In genomic region chr19:42061443-42061842, GRCm38 (mm10) we compare ENCODE assay signal across 25 mouse cellular contexts. TPM values are rescaled to one million over a fixed set of nuclear protein-coding genes. Genes with fewer than 3 reads are reported as not detected.
DNase-seq lines count a peak whose midpoint lies in the region; ATAC-seq and TF ChIP-seq lines count a peak whose summit lies in the region.
"Had no signal": no experiment of that assay in that cellular context is flagged by ENCODE, and none has a peak within 500 bp of the region (broad histone marks: within the 10 kb centered on the region; RNA-seq: fewer than 3 reads in every experiment).

No protein-coding gene starts in this region.

- peak overlapping the region; percentile 47 for H3K27ac ChIP-seq in liver, embryonic 13.5 days
- H3K27ac ChIP-seq in liver, embryonic 11.5 days (ENCODE audit: low read depth, low read length) = no peak overlapping the region
- H3K27ac ChIP-seq in kidney, embryonic 15.5 days = peak overlapping the region; percentile 45; the same call in 1 of the 2 replicates
- no peak overlapping the region for H3K27ac ChIP-seq in forebrain, embryonic 10.5 days
- H3K27ac ChIP-seq in stomach, postnatal 0 days (replicated peaks) = no peak overlapping the region
- H3K27ac ChIP-seq: embryonic facial prominence, embryonic 13.5 days; gastrocnemius, adult 2 months; left cerebral cortex, adult 2 months; neural tube, embryonic 12.5 days had no signal

- 76% methylated on average over 7 of the region's 7 CpGs for WGBS in liver, embryonic 13.5 days (ENCODE audit: insufficient replicate concordance)
- WGBS in liver, embryonic 11.5 days = 88% methylated on average over 7 of the region's 7 CpGs
- WGBS in kidney, embryonic 15.5 days = 84% methylated on average over 7 of the region's 7 CpGs
- 90% methylated on average over 7 of the region's 7 CpGs for WGBS in forebrain, embryonic 10.5 days
- 92% methylated on average over 7 of the region's 7 CpGs for whole genome bisulfite sequencing in stomach, postnatal 0 days

- no peaks in the 10 kb centered on the region for H3K9me3 ChIP-seq in liver, embryonic 13.5 days (replicated peaks)
- no peaks in the 10 kb centered on the region for H3K9me3 ChIP-seq in liver, embryonic 11.5 days (ENCODE audit: control insufficient read depth, low read length)
- H3K9me3 ChIP-seq in kidney, embryonic 15.5 days (replicated peaks) = no peaks in the 10 kb centered on the region
- H3K9me3 ChIP-seq in forebrain, embryonic 10.5 days = no peaks in the 10 kb centered on the region
- H3K9me3 ChIP-seq in stomach, postnatal 0 days (ENCODE audit: control insufficient read depth, low read length) = no peaks in the 10 kb centered on the region
- H3K9me3 ChIP-seq: embryonic facial prominence, embryonic 13.5 days; heart, embryonic 12.5 days; neural tube, embryonic 12.5 days had no signal

- no peak for TF ChIP-seq EP300 in stomach, postnatal 0 days (optimal IDR thresholded peaks at IDR 0.05)

- H3K9ac ChIP-seq in liver, embryonic 13.5 days = no peak overlapping the region
- no peak overlapping the region for H3K9ac ChIP-seq in liver, embryonic 11.5 days (ENCODE audit: low read depth, low read length)
- H3K9ac ChIP-seq in kidney, embryonic 15.5 days = no peak overlapping the region
- no peak overlapping the region for H3K9ac ChIP-seq in stomach, postnatal 0 days (ENCODE audit: low read length)
- H3K9ac ChIP-seq: embryonic facial prominence, embryonic 13.5 days; heart, embryonic 12.5 days; neural tube, embryonic 12.5 days had no signal

- TF ChIP-seq CTCF in stomach, postnatal 0 days (IDR thresholded peaks at IDR 0.05; ENCODE audit: low read depth) = no peak

- no peak overlapping the region for H3K4me3 ChIP-seq in liver, embryonic 13.5 days (replicated peaks)
- no peak overlapping the region for H3K4me3 ChIP-seq in liver, embryonic 11.5 days (ENCODE audit: low read depth, low read length)
- H3K4me3 ChIP-seq in kidney, embryonic 15.5 days (replicated peaks) = no peak overlapping the region
- H3K4me3 ChIP-seq in forebrain, embryonic 10.5 days = no peak overlapping the region
- H3K4me3 ChIP-seq in stomach, postnatal 0 days (ENCODE audit: low read depth, low read length) = no peak overlapping the region
- H3K4me3 ChIP-seq: embryonic facial prominence, embryonic 13.5 days; erythroblast, embryonic 14.5 days; gastrocnemius, adult 2 months; heart, embryonic 12.5 days; left cerebral cortex, adult 2 months; neural tube, embryonic 12.5 days had no signal

- no peak for DNase-seq in liver, embryonic 13.5 days
- no peak for DNase-seq in liver, embryonic 11.5 days (ENCODE audit: low spot score)
- peak; percentile 70 to 80 for DNase-seq in kidney, postnatal 36 days
- no peak for DNase-seq in cerebellum, postnatal 25 days
- no peak for DNase-seq in forebrain, embryonic 10.5 days (ENCODE audit: extremely low spot score, low spot score)
- no peak for DNase-seq in stomach, postnatal 0 days (ENCODE audit: low spot score)
- DNase-seq: adrenal gland, adult 8-10 months; cerebellum, adult 11-12 months; cerebellum, postnatal 14 days; gastrocnemius, adult 2 months; heart, postnatal 10 days; lung, postnatal 4 days; midbrain, embryonic 14.5 days; right cerebral cortex, postnatal 14 days; spleen, adult 18-20 months had no signal

- 0 out of 2 replicates have a peak, but pooled peaks cover 6% of the 10 kb centered on the region for H3K36me3 ChIP-seq in liver, embryonic 13.5 days
- no peaks in the 10 kb centered on the region for H3K36me3 ChIP-seq in liver, embryonic 11.5 days (ENCODE audit: control insufficient read depth, insufficient read depth, low read length)
- no peaks in the 10 kb centered on the region for H3K36me3 ChIP-seq in kidney, embryonic 15.5 days
- H3K36me3 ChIP-seq in forebrain, embryonic 10.5 days (replicated peaks) = no peaks in the 10 kb centered on the region
- no peaks in the 10 kb centered on the region for H3K36me3 ChIP-seq in stomach, postnatal 0 days (ENCODE audit: control insufficient read depth, insufficient read depth, low read length)
- H3K36me3 ChIP-seq: embryonic facial prominence, embryonic 13.5 days; heart, embryonic 12.5 days; neural tube, embryonic 12.5 days had no signal

- peaks cover 7% of the 10 kb centered on the region; the same call in 1 of the 2 replicates for H3K4me1 ChIP-seq in liver, embryonic 13.5 days (replicated peaks)
- no peaks in the 10 kb centered on the region for H3K4me1 ChIP-seq in liver, embryonic 11.5 days (replicated peaks; ENCODE audit: control insufficient read depth, insufficient read depth, low read length)
- no peaks in the 10 kb centered on the region for H3K4me1 ChIP-seq in kidney, embryonic 15.5 days
- no peaks in the 10 kb centered on the region for H3K4me1 ChIP-seq in forebrain, embryonic 10.5 days
- H3K4me1 ChIP-seq in stomach, postnatal 0 days (replicated peaks; ENCODE audit: control insufficient read depth, insufficient read depth) = no peaks in the 10 kb centered on the region
- H3K4me1 ChIP-seq: embryonic facial prominence, embryonic 13.5 days; heart, embryonic 12.5 days; neural tube, embryonic 12.5 days had no signal

- peak; percentile 60 for ATAC-seq in liver, embryonic 13.5 days (ENCODE audit: low read depth)
- no peak for ATAC-seq in liver, embryonic 11.5 days (replicated peaks; ENCODE audit: low FRiP score)
- ATAC-seq in kidney, embryonic 15.5 days (replicated peaks; ENCODE audit: low FRiP score) = peak; percentile 62; the same call in 1 of the 2 replicates
- no peak for ATAC-seq in stomach, postnatal 0 days (ENCODE audit: low FRiP score, low TSS enrichment)
- ATAC-seq: activated CD4-positive, CD25-positive, alpha-beta regulatory T cell, adult 4 months; forebrain, embryonic 14.5 days had no signal

- H3K4me2 ChIP-seq in liver, embryonic 13.5 days = no peak overlapping the region
- no peak overlapping the region for H3K4me2 ChIP-seq in liver, embryonic 11.5 days
- no peak overlapping the region for H3K4me2 ChIP-seq in kidney, embryonic 15.5 days
- H3K4me2 ChIP-seq in stomach, postnatal 0 days (replicated peaks; ENCODE audit: low read depth) = no peak overlapping the region
- H3K4me2 ChIP-seq: embryonic facial prominence, embryonic 13.5 days; heart, embryonic 12.5 days; neural tube, embryonic 12.5 days had no signal

- H3K27me3 ChIP-seq in liver, embryonic 13.5 days = 0 out of 2 replicates have a peak, but pooled peaks cover 3% of the 10 kb centered on the region
- no peaks in the 10 kb centered on the region for H3K27me3 ChIP-seq in liver, embryonic 11.5 days (replicated peaks; ENCODE audit: control insufficient read depth, insufficient read depth, low read length)
- H3K27me3 ChIP-seq in kidney, embryonic 15.5 days = no peaks in the 10 kb centered on the region
- no peaks in the 10 kb centered on the region for H3K27me3 ChIP-seq in forebrain, embryonic 10.5 days (ENCODE audit: poor library complexity, severe bottlenecking)
- H3K27me3 ChIP-seq in stomach, postnatal 0 days (ENCODE audit: control insufficient read depth, insufficient read depth, low read length) = no peaks in the 10 kb centered on the region
- H3K27me3 ChIP-seq: embryonic facial prominence, embryonic 13.5 days; heart, embryonic 12.5 days; neural tube, embryonic 12.5 days had no signal

RNA-seq across cellular contexts. Expression of gene 4933411K16Rik, which starts 9.4 kb away (rescaled TPM):
- 0.15 TPM in 1 of 2 replicates, not detected in the other for polyA plus RNA-seq in liver, embryonic 13.5 days (2015; fragmentation: Nextera tagmentation; extraction: Ambion mirVana)
- polyA plus RNA-seq in liver, embryonic 11.5 days (2014; fragmentation: Nextera tagmentation; extraction: Ambion mirVana) = 0.13 and 0.40 TPM in 2 replicates
- 0.54 and 0.62 TPM in 2 replicates for polyA plus RNA-seq in kidney, embryonic 15.5 days (2015; fragmentation: Nextera tagmentation; extraction: Ambion mirVana)
- polyA plus RNA-seq in forebrain, embryonic 10.5 days (2016; fragmentation: Nextera tagmentation; extraction: Ambion mirVana) = not detected in 2 replicates
- polyA plus RNA-seq in stomach, postnatal 0 days (2015; fragmentation: Nextera tagmentation; extraction: Ambion mirVana) = not detected in 2 replicates
- polyA plus RNA-seq: activated CD4-positive, CD25-positive, alpha-beta regulatory T cell, adult 4 months; embryonic facial prominence, embryonic 13.5 days; erythroblast, embryonic 14.5 days; forebrain, embryonic 14.5 days; heart, embryonic 12.5 days; hindbrain, embryonic 11.5 days; lung, embryonic 16.5 days; midbrain, embryonic 14.5 days; neural tube, embryonic 12.5 days had no signal

RNA-seq across cellular contexts. Expression of gene Hoga1, which starts 16.0 kb away (rescaled TPM):
- polyA plus RNA-seq in liver, embryonic 13.5 days (2015; fragmentation: Nextera tagmentation; extraction: Ambion mirVana) = 21.6 and 21.9 TPM in 2 replicates
- polyA plus RNA-seq in liver, embryonic 11.5 days (2014; fragmentation: Nextera tagmentation; extraction: Ambion mirVana) = 8.1 and 10.1 TPM in 2 replicates
- polyA plus RNA-seq in kidney, embryonic 15.5 days (2015; fragmentation: Nextera tagmentation; extraction: Ambion mirVana) = 19.7 and 21.1 TPM in 2 replicates
- polyA plus RNA-seq in forebrain, embryonic 10.5 days (2016; fragmentation: Nextera tagmentation; extraction: Ambion mirVana) = 0.95 and 1.3 TPM in 2 replicates
- 1.6 and 1.8 TPM in 2 replicates for polyA plus RNA-seq in stomach, postnatal 0 days (2015; fragmentation: Nextera tagmentation; extraction: Ambion mirVana)
- polyA plus RNA-seq: activated CD4-positive, CD25-positive, alpha-beta regulatory T cell, adult 4 months; erythroblast, embryonic 14.5 days had no signal

RNA-seq across cellular contexts. Expression of gene Morn4, which starts 24.7 kb away (rescaled TPM):
- 2.6 and 2.8 TPM in 2 replicates for polyA plus RNA-seq in liver, embryonic 13.5 days (2015; fragmentation: Nextera tagmentation; extraction: Ambion mirVana)
- polyA plus RNA-seq in liver, embryonic 11.5 days (2014; fragmentation: Nextera tagmentation; extraction: Ambion mirVana) = 9.3 and 10.5 TPM in 2 replicates
- polyA plus RNA-seq in kidney, embryonic 15.5 days (2015; fragmentation: Nextera tagmentation; extraction: Ambion mirVana) = 29.6 TPM in 2 replicates
- polyA plus RNA-seq in forebrain, embryonic 10.5 days (2016; fragmentation: Nextera tagmentation; extraction: Ambion mirVana) = 43.1 and 43.4 TPM in 2 replicates
- 7.3 and 8.2 TPM in 2 replicates for polyA plus RNA-seq in stomach, postnatal 0 days (2015; fragmentation: Nextera tagmentation; extraction: Ambion mirVana)
- polyA plus RNA-seq: activated CD4-positive, CD25-positive, alpha-beta regulatory T cell, adult 4 months had no signal

RNA-seq across cellular contexts. Expression of gene Ankrd2, which starts 25.6 kb away (rescaled TPM):
- polyA plus RNA-seq in liver, embryonic 13.5 days (2015; fragmentation: Nextera tagmentation; extraction: Ambion mirVana) = 0.15 and 0.16 TPM in 2 replicates
- not detected in 2 replicates for polyA plus RNA-seq in liver, embryonic 11.5 days (2014; fragmentation: Nextera tagmentation; extraction: Ambion mirVana)
- polyA plus RNA-seq in kidney, embryonic 15.5 days (2015; fragmentation: Nextera tagmentation; extraction: Ambion mirVana) = 0.35 TPM in 1 of 2 replicates, not detected in the other
- 0.42 TPM in 1 of 2 replicates, not detected in the other for polyA plus RNA-seq in forebrain, embryonic 10.5 days (2016; fragmentation: Nextera tagmentation; extraction: Ambion mirVana)
- 0.11 and 0.12 TPM in 2 replicates for polyA plus RNA-seq in stomach, postnatal 0 days (2015; fragmentation: Nextera tagmentation; extraction: Ambion mirVana)
- polyA plus RNA-seq: activated CD4-positive, CD25-positive, alpha-beta regulatory T cell, adult 4 months; erythroblast, embryonic 14.5 days; heart, embryonic 12.5 days; hindbrain, embryonic 11.5 days had no signal

RNA-seq across cellular contexts. Expression of gene Pi4k2a, which starts 28.8 kb away (rescaled TPM):
- polyA plus RNA-seq in liver, embryonic 13.5 days (2015; fragmentation: Nextera tagmentation; extraction: Ambion mirVana) = 9.7 and 9.9 TPM in 2 replicates
- polyA plus RNA-seq in liver, embryonic 11.5 days (2014; fragmentation: Nextera tagmentation; extraction: Ambion mirVana) = 17.6 and 18.1 TPM in 2 replicates
- polyA plus RNA-seq in kidney, embryonic 15.5 days (2015; fragmentation: Nextera tagmentation; extraction: Ambion mirVana) = 27.4 and 27.7 TPM in 2 replicates
- polyA plus RNA-seq in forebrain, embryonic 10.5 days (2016; fragmentation: Nextera tagmentation; extraction: Ambion mirVana) = 21.3 and 23.3 TPM in 2 replicates
- polyA plus RNA-seq in stomach, postnatal 0 days (2015; fragmentation: Nextera tagmentation; extraction: Ambion mirVana) = 20.8 and 21.6 TPM in 2 replicates

Comparison
In these comparisons a context has a peak if more than half of its experiments do, and no peak if none do; other contexts are left out.
1. ATAC-seq: peak in liver, embryonic 13.5 days (single experiment) and kidney, embryonic 15.5 days (single experiment); none in liver, embryonic 11.5 days (single experiment) and stomach, postnatal 0 days (single experiment).
2. H3K27ac ChIP-seq: peak in liver, embryonic 13.5 days (single experiment) and kidney, embryonic 15.5 days (single experiment); none in liver, embryonic 11.5 days (single experiment), forebrain, embryonic 10.5 days (single experiment) and stomach, postnatal 0 days (single experiment).
3. DNase-seq: peak in kidney, postnatal 36 days (2 of 2); none in liver, embryonic 13.5 days (single experiment), liver, embryonic 11.5 days (single experiment), cerebellum, postnatal 25 days (0 of 2), forebrain, embryonic 10.5 days (single experiment) and stomach, postnatal 0 days (single experiment).